Mouse (Mus musculus) midbrain, embryonic 11.5 days (tissue): ENCODE results near the gene Tmbim6. TPM values are rescaled to one million over a fixed set of nuclear protein-coding genes. Genes with fewer than 3 reads are reported as not detected.

Experiments used
- ATAC-seq: fragments of 200-750 bp; cut with Nextera tagmentation; 2 replicates; pipeline ENCODE4 v1.8.0; 2017; ENCODE audit warnings: moderate TSS enrichment, moderate library complexity; ENCODE audit not compliant: low FRiP score
- DNase-seq: peaks from one replicate; pipeline ENCODE4 v3.0.0; 2015; ENCODE audit warnings: low spot score; ENCODE audit errors: missing footprints
- H3K27ac ChIP-seq: fragments of 300-500 bp; sonication (generic); 2 replicates; pipeline ENCODE4 v1.5.1; 2014; ENCODE audit warnings: low read depth, low read length
- H3K27me3 ChIP-seq: fragments of 300-500 bp; sonication (generic); 2 replicates; pipeline ENCODE4 v1.6.1; 2014; ENCODE audit warnings: mild to moderate bottlenecking, low read length, moderate library complexity, mixed read lengths; ENCODE audit not compliant: control insufficient read depth, insufficient read depth
- H3K36me3 ChIP-seq: fragments of 300-500 bp; sonication (generic); 2 replicates; pipeline ENCODE4 v1.6.1; 2014; ENCODE audit warnings: mild to moderate bottlenecking, low read length, moderate library complexity, mixed read lengths; ENCODE audit not compliant: control insufficient read depth, insufficient read depth
- H3K4me1 ChIP-seq: fragments of 300-500 bp; sonication (generic); 2 replicates; pipeline ENCODE4 v1.6.1; 2014; ENCODE audit warnings: low read length; ENCODE audit not compliant: control insufficient read depth, insufficient read depth
- H3K4me2 ChIP-seq: fragments of 300-500 bp; sonication (generic); 2 replicates; pipeline ENCODE4 v1.6.1; 2014; ENCODE audit warnings: mild to moderate bottlenecking, moderate library complexity
- H3K4me3 ChIP-seq: fragments of 300-500 bp; sonication (generic); 2 replicates; pipeline ENCODE4 v1.5.1; 2014; ENCODE audit warnings: low read depth, low read length
- H3K9ac ChIP-seq: fragments of 300-500 bp; sonication (generic); 2 replicates; pipeline ENCODE4 v1.6.1; 2014; ENCODE audit warnings: low read length
- H3K9me3 ChIP-seq: fragments of 300-500 bp; sonication (generic); 2 replicates; pipeline ENCODE4 v1.6.1; 2016; ENCODE audit warnings: low read length; ENCODE audit not compliant: control insufficient read depth
- WGBS: fragments of 180-500 bp; shearing (Covaris S2); extraction: QIAGEN DNeasy Blood & Tissue Kit; methylation state at CpG from one replicate; pipeline ENCODE4 v1.1.7; 2014; 5-methylcytosine and 5-hydroxymethylcytosine counted together
- polyA plus RNA-seq: library from polyadenylated mRNA; unstranded; fragments of >200 nt; fragmentation: Nextera tagmentation; extraction: Ambion mirVana; gene quantifications from 2 replicates; pipeline ENCODE4 v1.2.1, GENCODE M21; 2014

Tmbim6 gene
- 228 and 248 TPM in 2 replicates for polyA plus RNA-seq

- under 1% methylated on average over 51 of the region's 51 CpGs for WGBS
Observed at GRCm38 (mm10) chr15:99392486-99393385, at the start of gene Tmbim6. TSS of gene Tmbim6 (plus strand) at chr15:99392882.

GRCm38 (mm10) chr15:99343414-99344147 is 49.1 kb upstream of the Tmbim6 start:
- Histone ChIP-seq H3K27ac (no peak overlapping the region), H3K9me3 (no peaks in the 10 kb centered on the region), H3K4me1 (peaks cover 3% of the 10 kb centered on the region; the same call in 1 of the 2 replicates), H3K36me3 (no peaks in the 10 kb centered on the region), H3K4me2 (no peak overlapping the region), H3K27me3 (no peaks in the 10 kb centered on the region), H3K4me3 (no peak overlapping the region), H3K9ac (no peak overlapping the region)
- DNase-seq, result no peak
- 60% methylated on average over 5 of the region's 5 CpGs for WGBS
- ATAC-seq, result no peak

More at GRCm38 (mm10) chr15:99392486-99393385, at the start of gene Tmbim6:
- Histone ChIP-seq H3K9ac (peak within 1 kb of the TSS; percentile 87), H3K4me3 (peak within 1 kb of the TSS; percentile 78), H3K4me2 (peak within 1 kb of the TSS; percentile 99), H3K27me3 (no peaks in the 10 kb centered on the region), H3K27ac (peak within 1 kb of the TSS; percentile 54; the same call in 1 of the 2 replicates), H3K4me1 (peaks cover 21% of the 10 kb centered on the region), H3K9me3 (no peaks in the 10 kb centered on the region), H3K36me3 (no peaks in the 10 kb centered on the region)
- ATAC-seq (peak; percentile 100), DNase-seq (peak; percentile 99)

- ATAC-seq (no peak), DNase-seq (no peak)
- H3K4me3 ChIP-seq, result no peak overlapping the region
- peaks cover 3% of the 10 kb centered on the region; the same call in 1 of the 2 replicates for H3K4me1 ChIP-seq
- H3K27ac ChIP-seq, result no peak overlapping the region
- H3K27me3 ChIP-seq, result no peaks in the 10 kb centered on the region
- H3K9me3 ChIP-seq, result no peaks in the 10 kb centered on the region
- H3K4me2 ChIP-seq, result no peak overlapping the region
- H3K36me3 ChIP-seq, result no peaks in the 10 kb centered on the region
- WGBS, result 76% methylated on average over 8 of the region's 8 CpGs
- H3K9ac ChIP-seq, result no peak overlapping the region
Observed at GRCm38 (mm10) chr15:99344148-99344870, 48.4 kb upstream of the Tmbim6 start.

DNA sequence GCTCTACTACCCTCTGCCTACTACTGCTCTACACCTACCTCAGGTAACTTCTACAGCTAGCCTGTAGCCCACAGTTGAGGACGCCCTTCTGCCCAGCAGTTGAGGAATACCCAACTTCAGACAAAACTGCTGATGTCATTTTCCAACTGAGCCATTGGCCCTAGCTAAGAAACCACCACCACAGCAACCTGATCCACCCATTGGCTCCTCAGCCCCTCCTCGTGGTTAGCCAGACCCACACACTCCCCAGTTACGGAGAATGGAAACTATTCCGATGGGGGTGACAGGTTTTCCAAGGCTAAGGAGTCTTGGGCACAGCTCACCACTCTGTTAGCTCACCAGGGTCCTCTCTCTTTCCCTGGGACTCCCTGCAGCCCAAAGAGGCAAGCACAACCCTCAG is 47.7 kb upstream of the Tmbim6 start:
- Histone ChIP-seq H3K27me3 (no peaks in the 10 kb centered on the region), H3K27ac (no peak overlapping the region), H3K4me1 (peaks cover 3% of the 10 kb centered on the region; the same call in 1 of the 2 replicates), H3K9ac (no peak overlapping the region), H3K4me2 (no peak overlapping the region), H3K36me3 (no peaks in the 10 kb centered on the region), H3K4me3 (no peak overlapping the region), H3K9me3 (no peaks in the 10 kb centered on the region)
- no peak for ATAC-seq
- no peak for DNase-seq
- WGBS, result 79% methylated on average over 4 of the region's 4 CpGs

GRCm38 (mm10) chr15:99351610-99352009 is 41.1 kb upstream of the Tmbim6 start:
- H3K4me2 ChIP-seq, result no peak overlapping the region
- H3K9ac ChIP-seq, result no peak overlapping the region
- no peaks in the 10 kb centered on the region for H3K36me3 ChIP-seq
- no peak overlapping the region for H3K27ac ChIP-seq
- H3K4me3 ChIP-seq, result no peak overlapping the region
- H3K9me3 ChIP-seq, result no peaks in the 10 kb centered on the region
- H3K27me3 ChIP-seq, result no peaks in the 10 kb centered on the region
- H3K4me1 ChIP-seq, result no peaks in the 10 kb centered on the region
- no peak for DNase-seq
- ATAC-seq, result no peak
- 86% methylated on average over 6 of the region's 6 CpGs for WGBS

GRCm38 (mm10) chr15:99352306-99352705 is 40.4 kb upstream of the Tmbim6 start:
- no peak overlapping the region for H3K27ac ChIP-seq
- no peak overlapping the region for H3K4me2 ChIP-seq
- H3K27me3 ChIP-seq, result no peaks in the 10 kb centered on the region
- no peaks in the 10 kb centered on the region for H3K36me3 ChIP-seq
- DNase-seq (no peak), ATAC-seq (no peak)
- WGBS, result 84% methylated on average over 5 of the region's 5 CpGs
- no peak overlapping the region for H3K4me3 ChIP-seq
- no peaks in the 10 kb centered on the region for H3K4me1 ChIP-seq
- no peak overlapping the region for H3K9ac ChIP-seq
- H3K9me3 ChIP-seq, result no peaks in the 10 kb centered on the region

GRCm38 (mm10) chr15:99355660-99356059 is 37.0 kb upstream of the Tmbim6 start:
- Histone ChIP-seq H3K4me1 (no peaks in the 10 kb centered on the region), H3K27ac (no peak overlapping the region), H3K4me3 (no peak overlapping the region), H3K9me3 (no peaks in the 10 kb centered on the region), H3K27me3 (no peaks in the 10 kb centered on the region), H3K36me3 (no peaks in the 10 kb centered on the region), H3K9ac (no peak overlapping the region), H3K4me2 (no peak overlapping the region)
- 79% methylated on average over 6 of the region's 6 CpGs for WGBS
- DNase-seq (no peak), ATAC-seq (no peak)

- ATAC-seq (no peak), DNase-seq (no peak)
- no peak overlapping the region for H3K4me3 ChIP-seq
- no peaks in the 10 kb centered on the region for H3K9me3 ChIP-seq
- H3K4me2 ChIP-seq, result no peak overlapping the region
- no peak overlapping the region for H3K27ac ChIP-seq
- 83% methylated on average over 6 of the region's 6 CpGs for WGBS
- H3K36me3 ChIP-seq, result no peaks in the 10 kb centered on the region
- H3K27me3 ChIP-seq, result no peaks in the 10 kb centered on the region
- H3K9ac ChIP-seq, result no peak overlapping the region
- no peaks in the 10 kb centered on the region for H3K4me1 ChIP-seq
Observed at GRCm38 (mm10) chr15:99356462-99356861, 36.2 kb upstream of the Tmbim6 start.
